Mouse (Mus musculus): ENCODE data around the gene Rnf183.

DNA sequence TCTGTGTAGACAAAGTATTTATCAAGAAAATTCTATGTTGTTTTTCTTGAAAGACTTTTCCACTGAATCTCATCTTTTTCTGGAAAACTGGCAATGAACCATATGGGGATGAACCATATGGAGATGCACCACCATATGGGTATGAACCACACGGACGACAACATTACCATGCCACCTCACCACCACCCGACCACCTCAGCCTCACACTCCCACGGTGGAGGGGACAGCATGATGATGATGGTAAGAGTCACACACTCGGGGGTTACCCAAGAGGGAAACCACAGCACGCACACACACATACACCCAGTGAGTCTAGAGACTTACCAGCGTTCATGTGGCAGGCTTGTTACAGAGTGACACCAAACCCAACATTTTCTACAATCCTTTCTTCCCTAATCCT lies 49.6 kb downstream of the Rnf183 start:
- no peak for TF ChIP-seq CTCF (IDR thresholded peaks at IDR 0.05; ENCODE audit: low read depth)
- TF ChIP-seq EP300 (IDR thresholded peaks at IDR 0.05; ENCODE audit: low read depth): no peak
